Mouse (Mus musculus) testis, adult 2 months (tissue): ENCODE measurements around the gene Mmaa.

Experiments used
- CTCF ChIP-seq: fragments of 200-500 bp; IDR thresholded peaks from 2 replicates; pipeline ENCODE4 v1.5.1; 2012; ENCODE audit warnings: low read depth, mild to moderate bottlenecking, inconsistent platforms, low read length, moderate library complexity; ENCODE audit not compliant: control insufficient read depth, insufficient read depth, insufficient replicate concordance
- POLR2A ChIP-seq: fragments of 200-500 bp; IDR thresholded peaks from 2 replicates; pipeline ENCODE4 v1.6.1; 2012; ENCODE audit warnings: low read depth, mild to moderate bottlenecking, inconsistent platforms, low read length, moderate library complexity; ENCODE audit not compliant: control insufficient read depth

- TF ChIP-seq POLR2A, result no peak
- TF ChIP-seq CTCF, result no peak
Observed at GRCm38 (mm10) chr8:79331017-79331416, 36.3 kb upstream of the Mmaa start.
